Mouse (Mus musculus): ENCODE results near the gene Ffar4. TPM values are rescaled to one million over a fixed set of nuclear protein-coding genes. Genes with fewer than 3 reads are reported as not detected.
A peak's percentile ranks its signal among the peaks of the same experiment; 100 is the strongest.

Ffar4 gene
- 0.12 and 0.32 TPM in 2 replicates for polyA plus RNA-seq (2015; fragmentation: Nextera tagmentation; extraction: Ambion mirVana)

DNA sequence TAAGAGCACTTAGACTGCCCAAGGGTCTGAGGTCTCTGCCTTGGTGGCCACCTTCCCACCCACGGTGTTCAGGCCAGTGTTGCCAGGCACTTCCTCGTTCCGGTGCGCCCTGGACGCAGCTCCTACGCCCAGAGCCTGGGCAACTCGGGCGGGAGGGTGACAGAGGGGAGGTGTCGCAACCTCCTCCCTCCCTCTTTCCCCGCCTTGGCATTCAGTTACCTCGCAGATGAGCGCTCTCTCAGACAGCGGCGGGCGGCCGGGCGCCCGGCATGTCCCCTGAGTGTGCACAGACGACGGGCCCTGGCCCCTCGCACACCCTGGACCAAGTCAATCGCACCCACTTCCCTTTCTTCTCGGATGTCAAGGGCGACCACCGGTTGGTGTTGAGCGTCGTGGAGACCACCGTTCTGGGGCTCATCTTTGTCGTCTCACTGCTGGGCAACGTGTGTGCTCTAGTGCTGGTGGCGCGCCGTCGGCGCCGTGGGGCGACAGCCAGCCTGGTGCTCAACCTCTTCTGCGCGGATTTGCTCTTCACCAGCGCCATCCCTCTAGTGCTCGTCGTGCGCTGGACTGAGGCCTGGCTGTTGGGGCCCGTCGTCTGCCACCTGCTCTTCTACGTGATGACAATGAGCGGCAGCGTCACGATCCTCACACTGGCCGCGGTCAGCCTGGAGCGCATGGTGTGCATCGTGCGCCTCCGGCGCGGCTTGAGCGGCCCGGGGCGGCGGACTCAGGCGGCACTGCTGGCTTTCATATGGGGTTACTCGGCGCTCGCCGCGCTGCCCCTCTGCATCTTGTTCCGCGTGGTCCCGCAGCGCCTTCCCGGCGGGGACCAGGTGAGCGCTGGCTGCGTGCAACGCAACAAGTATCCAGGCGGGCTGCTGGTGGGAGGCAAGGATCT, at the start of gene Ffar4:
Gene Ffar4, plus strand, starts transcription at position 214 of the 901 bp plus-strand sequence.
- Histone ChIP-seq H3K27ac (replicated peaks) (no peak within 1 kb of the TSS), H3K27me3 (peaks cover 54% of the 10 kb centered on the region), H3K9ac (no peak within 1 kb of the TSS), H3K4me2 (replicated peaks) (peak within 1 kb of the TSS; percentile 49), H3K9me3 (replicated peaks) (no peaks in the 10 kb centered on the region), H3K4me3 (replicated peaks) (peak within 1 kb of the TSS; percentile 30), H3K4me1 (peaks cover 11% of the 10 kb centered on the region), H3K36me3 (no peaks in the 10 kb centered on the region)
- ATAC-seq (ENCODE audit: insufficient number of reproducible peaks, low FRiP score, low TSS enrichment, low read depth) = no peak
- WGBS = under 1% methylated on average over 77 of the region's 77 CpGs

DNA sequence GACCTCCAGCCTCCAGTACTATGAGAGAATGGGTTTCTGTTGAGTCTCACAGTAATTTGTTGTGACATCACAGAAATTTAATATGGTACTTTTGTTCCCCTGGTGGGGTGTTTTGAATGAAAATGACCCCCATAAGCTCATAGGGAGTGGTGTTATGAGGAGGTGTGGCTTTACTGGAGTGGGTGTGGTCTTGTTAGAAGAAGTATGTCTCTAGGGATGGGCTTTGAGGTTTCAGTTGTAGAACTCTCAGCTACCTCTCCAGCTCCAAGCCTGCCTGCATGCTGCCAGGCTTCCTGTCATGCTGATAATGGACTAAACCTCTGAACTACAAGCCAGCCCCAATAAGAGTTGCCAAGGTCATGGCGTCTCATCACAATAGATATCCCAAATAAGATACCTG, 47.2 kb upstream of the Ffar4 start:
- Histone ChIP-seq H3K36me3 (no peaks in the 10 kb centered on the region), H3K9me3 (replicated peaks) (no peaks in the 10 kb centered on the region), H3K4me3 (replicated peaks) (no peak overlapping the region), H3K27me3 (no peaks in the 10 kb centered on the region), H3K4me1 (0 out of 2 replicates have a peak, but pooled peaks cover 11% of the 10 kb centered on the region), H3K9ac (no peak overlapping the region), H3K27ac (replicated peaks) (no peak overlapping the region), H3K4me2 (replicated peaks) (no peak overlapping the region)
- ATAC-seq (ENCODE audit: insufficient number of reproducible peaks, low FRiP score, low TSS enrichment, low read depth) = no peak
- WGBS = 92% methylated on average over 1 of the region's 1 CpGs

DNA sequence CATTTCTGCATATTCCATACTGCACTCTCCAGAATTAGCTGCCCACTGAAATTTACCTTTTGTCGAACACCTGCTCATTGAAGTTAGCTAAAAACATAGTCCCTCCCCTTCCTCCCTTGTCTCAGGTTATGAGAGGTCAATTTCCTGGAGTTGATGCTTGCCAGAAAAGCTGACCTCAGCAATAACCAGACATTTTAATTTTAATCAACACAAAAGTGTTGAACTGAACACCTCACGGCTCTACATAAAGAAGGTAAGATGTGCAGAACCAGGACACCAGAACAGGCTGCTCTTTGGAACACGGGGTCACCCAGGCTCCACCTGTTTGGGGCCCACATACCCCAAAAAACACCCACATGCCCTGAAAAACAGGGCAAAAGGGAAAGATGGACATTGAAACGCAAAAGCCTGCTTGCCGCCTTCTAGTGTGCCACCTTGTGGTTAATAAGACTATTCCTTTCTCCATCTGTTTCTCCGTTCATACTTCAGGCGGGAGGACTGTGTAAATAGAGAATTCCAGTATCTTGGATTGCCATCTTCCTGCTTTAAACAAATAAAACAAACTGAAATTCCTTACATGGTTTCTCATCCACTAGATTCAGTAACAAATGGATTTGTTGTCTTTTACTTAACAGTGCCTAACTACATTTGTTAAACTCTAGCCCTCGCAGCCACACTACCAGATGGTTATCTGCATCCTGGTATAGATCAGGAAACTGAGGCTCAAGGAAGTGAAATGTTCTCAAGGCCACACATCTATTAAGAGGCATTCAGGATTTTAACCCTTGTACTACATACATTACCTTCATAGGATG, 43.4 kb upstream of the Ffar4 start:
- Histone ChIP-seq H3K4me2 (replicated peaks) (peak overlapping the region; percentile 91), H3K27me3 (no peaks in the 10 kb centered on the region), H3K36me3 (peaks cover 4% of the 10 kb centered on the region; the same call in 1 of the 2 replicates), H3K27ac (replicated peaks) (0 out of 2 replicates have a peak overlapping the region, but pooled peaks have one; percentile 55), H3K9ac (peak overlapping the region; percentile 28; the same call in 1 of the 2 replicates), H3K4me3 (replicated peaks) (peak overlapping the region; percentile 83), H3K9me3 (replicated peaks) (no peaks in the 10 kb centered on the region), H3K4me1 (peaks cover 25% of the 10 kb centered on the region)
- ATAC-seq (ENCODE audit: insufficient number of reproducible peaks, low FRiP score, low TSS enrichment, low read depth) = no peak
- 25% methylated on average over 8 of the region's 8 CpGs for WGBS

DNA sequence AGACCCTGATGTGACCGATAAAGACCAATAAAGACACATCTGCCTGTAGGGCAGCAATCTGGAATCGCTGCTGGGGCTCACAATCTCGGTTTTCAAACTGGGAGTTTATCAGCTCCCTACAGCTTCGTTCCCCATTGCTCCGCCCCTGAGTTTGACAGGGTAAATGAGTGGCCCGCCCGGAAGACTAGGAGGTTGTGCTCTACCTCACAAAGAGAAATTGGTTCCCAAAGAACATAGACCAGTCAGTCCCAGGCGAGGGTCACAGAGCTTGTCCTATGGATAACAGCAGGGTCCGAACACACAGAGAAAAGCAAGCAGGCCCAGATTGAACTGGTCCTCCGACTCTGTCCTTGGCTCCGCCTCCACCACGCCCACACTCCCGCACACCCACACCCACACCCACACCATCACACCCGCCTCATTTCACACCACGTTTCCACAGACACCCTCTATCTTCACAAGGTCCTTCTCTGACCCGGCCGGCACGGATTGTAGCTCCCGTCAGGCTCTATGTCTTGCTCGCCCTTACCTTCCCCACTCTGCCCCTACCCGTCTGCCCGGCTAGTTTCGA, 42.6 kb upstream of the Ffar4 start:
- peak overlapping the region; percentile 55; the same call in 1 of the 2 replicates for H3K27ac ChIP-seq (replicated peaks)

GRCm38 (mm10) chr19:38054720-38055192, 42.1 kb upstream of the Ffar4 start, which contains the start of gene Cep55:
Cep55 (plus strand) TSS chr19:38055011.
- ATAC-seq (ENCODE audit: insufficient number of reproducible peaks, low FRiP score, low TSS enrichment, low read depth) = peak; percentile 98
- Histone ChIP-seq H3K9me3 (replicated peaks) (no peaks in the 10 kb centered on the region), H3K9ac (peak within 1 kb of the TSS; percentile 55), H3K4me2 (replicated peaks) (peak within 1 kb of the TSS; percentile 91), H3K4me3 (replicated peaks) (peak within 1 kb of the TSS; percentile 83), H3K27ac (replicated peaks) (peak within 1 kb of the TSS; percentile 55; the same call in 1 of the 2 replicates), H3K27me3 (no peaks in the 10 kb centered on the region), H3K4me1 (peaks cover 25% of the 10 kb centered on the region), H3K36me3 (peaks cover 7% of the 10 kb centered on the region)
- WGBS = under 1% methylated on average over 36 of the region's 36 CpGs

More for the DNA sequence above, 42.6 kb upstream of the Ffar4 start:
- peak overlapping the region; percentile 91 for H3K4me2 ChIP-seq (replicated peaks)
- H3K4me1 ChIP-seq = peaks cover 25% of the 10 kb centered on the region
- under 1% methylated on average over 23 of the region's 23 CpGs for WGBS
- H3K4me3 ChIP-seq (replicated peaks) = peak overlapping the region; percentile 83
- peaks cover 4% of the 10 kb centered on the region for H3K36me3 ChIP-seq
- peak overlapping the region; percentile 28; the same call in 1 of the 2 replicates for H3K9ac ChIP-seq
- no peaks in the 10 kb centered on the region for H3K27me3 ChIP-seq
- ATAC-seq (ENCODE audit: insufficient number of reproducible peaks, low FRiP score, low TSS enrichment, low read depth) = peak; percentile 92
- no peaks in the 10 kb centered on the region for H3K9me3 ChIP-seq (replicated peaks)

DNA sequence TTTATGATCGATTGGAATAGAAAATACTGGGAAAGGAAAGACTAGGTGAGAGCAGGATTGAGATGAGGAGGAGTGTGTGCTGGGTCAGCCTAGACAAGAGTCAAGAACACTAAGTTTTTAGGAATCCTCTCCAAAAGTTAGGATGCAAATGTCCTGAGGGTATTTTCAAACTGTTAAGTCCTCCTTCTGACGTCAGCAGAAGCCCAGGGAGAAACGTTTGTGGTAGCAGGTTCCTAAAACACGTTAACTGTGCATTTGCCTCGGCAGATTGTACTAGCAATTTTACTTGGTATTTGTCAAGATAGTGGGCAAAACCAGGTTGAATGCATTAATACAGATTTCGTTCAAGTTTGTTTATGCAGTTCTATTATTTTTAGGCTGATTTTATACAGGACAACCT, 41.1 kb upstream of the Ffar4 start:
- H3K4me2 ChIP-seq (replicated peaks) = peak overlapping the region; percentile 91
- H3K9ac ChIP-seq = no peak overlapping the region
- H3K27ac ChIP-seq (replicated peaks) = no peak overlapping the region
- ATAC-seq (ENCODE audit: insufficient number of reproducible peaks, low FRiP score, low TSS enrichment, low read depth) = no peak
- H3K4me1 ChIP-seq = peaks cover 25% of the 10 kb centered on the region
- H3K9me3 ChIP-seq (replicated peaks) = no peaks in the 10 kb centered on the region
- no peaks in the 10 kb centered on the region for H3K27me3 ChIP-seq
- 10% methylated on average over 6 of the region's 6 CpGs for WGBS
- peak overlapping the region; percentile 83 for H3K4me3 ChIP-seq (replicated peaks)
- peaks cover 17% of the 10 kb centered on the region for H3K36me3 ChIP-seq

DNA sequence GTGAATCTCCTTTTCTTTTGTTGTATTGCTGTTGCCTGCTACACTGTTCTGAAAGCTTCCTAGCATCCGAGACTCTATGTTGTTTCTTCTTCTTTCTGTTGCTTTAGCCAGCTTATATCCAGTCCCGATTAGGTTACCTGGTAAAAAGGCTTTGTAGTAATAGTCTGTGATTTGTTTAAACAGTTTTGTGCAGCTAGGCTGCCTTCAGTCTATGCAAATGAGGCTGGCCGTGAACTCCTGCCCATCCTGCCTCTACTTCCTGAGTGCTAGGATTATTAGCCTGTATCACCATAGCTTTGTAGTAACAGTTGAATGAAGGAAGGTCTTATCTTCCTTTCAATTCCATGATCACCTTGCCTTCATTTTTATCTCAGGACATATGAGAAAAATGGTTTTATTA, 40.6 kb upstream of the Ffar4 start:
- H3K4me2 ChIP-seq (replicated peaks) = peak overlapping the region; percentile 91
- WGBS = 52% methylated on average over 3 of the region's 3 CpGs

GRCm38 (mm10) chr19:38056931-38057330, 39.9 kb upstream of the Ffar4 start:
- Histone ChIP-seq H3K9me3 (replicated peaks) (no peaks in the 10 kb centered on the region), H3K4me2 (replicated peaks) (no peak overlapping the region), H3K36me3 (peaks cover 23% of the 10 kb centered on the region), H3K9ac (no peak overlapping the region), H3K4me1 (peaks cover 25% of the 10 kb centered on the region), H3K27ac (replicated peaks) (no peak overlapping the region), H3K4me3 (replicated peaks) (no peak overlapping the region), H3K27me3 (no peaks in the 10 kb centered on the region)
- 79% methylated on average over 8 of the region's 8 CpGs for WGBS
- ATAC-seq (ENCODE audit: insufficient number of reproducible peaks, low FRiP score, low TSS enrichment, low read depth) = no peak

More for the DNA sequence above, 40.6 kb upstream of the Ffar4 start:
- no peak for ATAC-seq (ENCODE audit: insufficient number of reproducible peaks, low FRiP score, low TSS enrichment, low read depth)
- Histone ChIP-seq H3K9me3 (replicated peaks) (no peaks in the 10 kb centered on the region), H3K4me3 (replicated peaks) (peak overlapping the region; percentile 83), H3K4me1 (peaks cover 25% of the 10 kb centered on the region), H3K27ac (replicated peaks) (no peak overlapping the region), H3K9ac (no peak overlapping the region), H3K27me3 (no peaks in the 10 kb centered on the region), H3K36me3 (peaks cover 22% of the 10 kb centered on the region)

- no peak overlapping the region for H3K9ac ChIP-seq
- H3K27ac ChIP-seq (replicated peaks) = no peak overlapping the region
- H3K4me3 ChIP-seq (replicated peaks) = no peak overlapping the region
- no peak for ATAC-seq (ENCODE audit: insufficient number of reproducible peaks, low FRiP score, low TSS enrichment, low read depth)
- no peak overlapping the region for H3K4me2 ChIP-seq (replicated peaks)
- no peaks in the 10 kb centered on the region for H3K9me3 ChIP-seq (replicated peaks)
- H3K36me3 ChIP-seq = peaks cover 33% of the 10 kb centered on the region
- H3K27me3 ChIP-seq = no peaks in the 10 kb centered on the region
- no peaks in the 10 kb centered on the region for H3K4me1 ChIP-seq
- WGBS = 93% methylated on average over 3 of the region's 3 CpGs
Measured at GRCm38 (mm10) chr19:38063201-38063600, 33.7 kb upstream of the Ffar4 start.

DNA sequence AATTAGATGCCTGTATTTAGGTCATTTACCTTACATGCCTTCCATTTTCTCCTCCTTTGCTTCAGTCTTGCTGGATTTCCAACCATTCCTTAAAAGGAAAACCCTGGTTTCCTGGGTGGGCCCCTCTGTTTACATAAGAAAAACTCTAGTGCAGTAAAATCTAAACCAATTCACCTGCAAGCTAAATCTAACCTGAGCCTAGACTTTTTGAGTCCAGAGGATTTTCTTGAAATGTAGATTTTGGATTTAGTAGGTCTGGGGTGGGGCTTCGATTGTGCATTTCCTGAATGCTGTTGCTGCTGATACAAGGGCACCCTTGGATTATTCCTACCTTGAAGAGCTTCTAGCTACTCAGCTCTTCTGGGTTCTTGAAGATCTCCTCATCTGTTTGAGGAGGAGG, 32.8 kb upstream of the Ffar4 start:
- ATAC-seq (ENCODE audit: insufficient number of reproducible peaks, low FRiP score, low TSS enrichment, low read depth) = no peak
- H3K36me3 ChIP-seq = peaks cover 36% of the 10 kb centered on the region
- no peaks in the 10 kb centered on the region for H3K4me1 ChIP-seq
- no peak overlapping the region for H3K9ac ChIP-seq
- H3K27me3 ChIP-seq = no peaks in the 10 kb centered on the region
- H3K27ac ChIP-seq (replicated peaks) = no peak overlapping the region
- H3K9me3 ChIP-seq (replicated peaks) = no peaks in the 10 kb centered on the region
- 90% methylated on average over 1 of the region's 1 CpGs for WGBS
- H3K4me3 ChIP-seq (replicated peaks) = no peak overlapping the region
- no peak overlapping the region for H3K4me2 ChIP-seq (replicated peaks)
